Mouse (Mus musculus) liver, embryonic 14.5 days (tissue): ENCODE results near the gene Zbed5. TPM values are rescaled to one million over a fixed set of nuclear protein-coding genes. Genes with fewer than 3 reads are reported as not detected.

Source experiments
- ATAC-seq: fragments of 200-750 bp; cut with Nextera tagmentation; 2 replicates; pipeline ENCODE4 v1.8.0; 2017; ENCODE audit warnings: moderate number of reproducible peaks, mild to moderate bottlenecking, moderate library complexity; ENCODE audit not compliant: insufficient read depth
- DNase-seq, 3 experiments: peaks; one replicate each; pipeline ENCODE4 v3.0.0-alpha.2; 2012 to 2013; ENCODE audit warnings: low read depth in 3 of 3, low spot score in 3 of 3
- H3K27ac ChIP-seq: fragments of 300-500 bp; sonication (generic); 2 replicates; pipeline ENCODE4 v1.5.1; 2014; ENCODE audit warnings: moderate library complexity, mild to moderate bottlenecking, control low read depth, inconsistent platforms
- H3K27me3 ChIP-seq: fragments of 300-500 bp; sonication (generic); 2 replicates; pipeline ENCODE4 v1.6.1; 2014; ENCODE audit warnings: mild to moderate bottlenecking, low read length, moderate library complexity; ENCODE audit not compliant: control insufficient read depth, insufficient read depth
- H3K36me3 ChIP-seq: fragments of 300-500 bp; sonication (generic); replicated peaks from 2 replicates; pipeline ENCODE4 v1.6.1; 2014; ENCODE audit warnings: low read depth; ENCODE audit not compliant: control insufficient read depth, insufficient read depth
- H3K4me1 ChIP-seq, 2 experiments: fragments of 200-500 bp in 1 of 2; fragments of 300-500 bp in 1 of 2; sonication (generic) in 1 of 2; replicated peaks; 2 replicates each; pipeline ENCODE4 v1.6.1; 2012 to 2014; ENCODE audit warnings: antibody characterized with exemption in 1 of 2, inconsistent platforms in 1 of 2, low read length in 1 of 2; ENCODE audit not compliant: control insufficient read depth in 2 of 2, insufficient read depth in 2 of 2
- H3K4me2 ChIP-seq: fragments of 300-500 bp; sonication (generic); 2 replicates; pipeline ENCODE4 v1.6.1; 2014; ENCODE audit warnings: low read depth, mild to moderate bottlenecking, control low read depth, moderate library complexity
- H3K4me3 ChIP-seq, 2 experiments: fragments of 200-500 bp in 1 of 2; fragments of 300-500 bp in 1 of 2; sonication (generic) in 1 of 2; 2 replicates each; pipeline ENCODE4 v1.5.1; 2012 to 2014; ENCODE audit warnings: low read depth in 2 of 2, low read length in 2 of 2, mild to moderate bottlenecking in 2 of 2, control low read depth in 1 of 2, inconsistent platforms in 1 of 2, moderate library complexity in 1 of 2; ENCODE audit not compliant: insufficient read depth in 1 of 2
- H3K9ac ChIP-seq: fragments of 300-500 bp; sonication (generic); replicated peaks from 2 replicates; pipeline ENCODE4 v1.6.1; 2014; ENCODE audit warnings: mild to moderate bottlenecking, control low read depth, moderate library complexity
- H3K9me3 ChIP-seq: fragments of 300-500 bp; sonication (generic); 2 replicates; pipeline ENCODE4 v1.6.1; 2016; ENCODE audit warnings: low read length, mixed read lengths; ENCODE audit not compliant: control insufficient read depth
- CTCF ChIP-seq: IDR thresholded peaks from 2 replicates; pipeline ENCODE4 v1.5.1; 2016; ENCODE audit warnings: antibody characterized with exemption, low read depth, control low read depth
- EP300 ChIP-seq: IDR thresholded peaks from 2 replicates; pipeline ENCODE4 v1.6.1; 2016; ENCODE audit warnings: antibody characterized with exemption, low read depth
- WGBS: fragments of 180-500 bp; shearing (Covaris S2); extraction: QIAGEN DNeasy Blood & Tissue Kit; methylation state at CpG from one replicate; pipeline ENCODE4 v1.1.7; 2014; ENCODE audit not compliant: insufficient replicate concordance; 5-methylcytosine and 5-hydroxymethylcytosine counted together
- polyA plus RNA-seq, 2 experiments: library from polyadenylated mRNA; depleted of rRNA in 1 of 2; stranded (reverse) in 1 of 2; unstranded in 1 of 2; fragments of >200 nt; fragmentation: Nextera tagmentation in 1 of 2; extraction: Ambion mirVana in 1 of 2; gene quantifications; 2 replicates each; pipeline versions ENCODE4 v1.2.1 to v1.2.3; 2012 to 2014

Zbed5 gene
- polyA plus RNA-seq, 2 experiments: 0.67 to 0.70 TPM

DNA sequence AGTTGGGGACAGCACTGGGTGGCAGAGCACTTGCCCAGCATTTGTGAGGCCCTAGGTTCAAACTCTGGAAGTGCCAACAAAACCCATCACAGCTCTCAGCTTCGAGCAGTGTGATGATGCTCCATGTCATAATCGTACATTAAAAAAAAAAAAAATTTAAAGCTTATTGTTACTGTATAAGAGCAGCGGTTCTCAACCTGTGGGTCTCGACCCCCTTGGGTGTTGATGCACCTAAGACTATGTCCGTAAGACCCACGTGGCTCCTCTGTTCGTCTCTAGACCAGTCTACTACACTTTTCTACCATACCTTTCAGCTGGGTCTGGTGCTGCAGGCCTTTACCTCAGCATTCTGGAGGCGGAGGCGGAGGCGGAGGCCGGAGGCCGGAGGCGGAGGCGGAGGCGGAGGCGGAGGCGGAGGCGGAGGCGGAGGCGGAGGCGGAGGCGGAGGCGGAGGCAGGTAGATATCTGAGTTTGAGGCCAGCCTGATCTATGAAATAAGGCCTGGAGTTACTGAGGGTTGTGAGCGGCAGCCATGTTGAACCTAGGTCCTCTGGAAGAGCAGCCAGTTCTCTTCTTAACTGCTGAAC lies 22.6 kb downstream of the Zbed5 start:
- H3K9me3 ChIP-seq: no peaks in the 10 kb centered on the region
- no peak overlapping the region for H3K9ac ChIP-seq
- 80% methylated on average over 24 of the region's 24 CpGs for WGBS
- no peak overlapping the region for H3K27ac ChIP-seq
- peak in 1 of 3 experiments; percentile 37 for DNase-seq
- peaks cover 0 to 4% of the 10 kb centered on the region in 2 experiments; a peak in 1 of 4 replicates for H3K4me1 ChIP-seq
- no peak for TF ChIP-seq CTCF
- no peak for TF ChIP-seq EP300
- H3K36me3 ChIP-seq: no peaks in the 10 kb centered on the region
- peak; percentile 56; the same call in 1 of the 2 replicates for ATAC-seq
- no peak overlapping the region for H3K4me2 ChIP-seq
- H3K27me3 ChIP-seq: no peaks in the 10 kb centered on the region
- H3K4me3 ChIP-seq: no peak overlapping the region

GRCm38 (mm10) chr5:129918752-129919151 lies 23.2 kb downstream of the Zbed5 start:
- TF ChIP-seq EP300 (no peak), CTCF (no peak)
- Histone ChIP-seq H3K4me1 (peaks cover 0 to 4% of the 10 kb centered on the region in 2 experiments; a peak in 1 of 4 replicates), H3K9ac (no peak overlapping the region), H3K27ac (no peak overlapping the region), H3K4me3 (no peak overlapping the region), H3K4me2 (no peak overlapping the region), H3K9me3 (no peaks in the 10 kb centered on the region), H3K36me3 (no peaks in the 10 kb centered on the region), H3K27me3 (no peaks in the 10 kb centered on the region)
- peak; percentile 30; the same call in 1 of the 2 replicates for ATAC-seq
- 71% methylated on average over 9 of the region's 9 CpGs for WGBS
- no peak for DNase-seq

GRCm38 (mm10) chr5:129919320-129919719 lies 23.8 kb downstream of the Zbed5 start:
- Histone ChIP-seq H3K27me3 (no peaks in the 10 kb centered on the region), H3K36me3 (no peaks in the 10 kb centered on the region), H3K4me3 (no peak overlapping the region), H3K9me3 (no peaks in the 10 kb centered on the region), H3K4me2 (no peak overlapping the region), H3K27ac (no peak overlapping the region), H3K9ac (no peak overlapping the region), H3K4me1 (peaks cover 0 to 4% of the 10 kb centered on the region in 2 experiments; a peak in 1 of 4 replicates)
- TF ChIP-seq EP300 (no peak), CTCF (no peak)
- DNase-seq (no peak), ATAC-seq (no peak)
- 71% methylated on average over 8 of the region's 8 CpGs for WGBS

- Histone ChIP-seq H3K4me2 (no peak overlapping the region), H3K36me3 (no peaks in the 10 kb centered on the region), H3K4me3 (no peak overlapping the region), H3K9me3 (no peaks in the 10 kb centered on the region), H3K27ac (no peak overlapping the region), H3K27me3 (no peaks in the 10 kb centered on the region), H3K4me1 (peaks cover 0 to 4% of the 10 kb centered on the region in 2 experiments; a peak in 1 of 4 replicates), H3K9ac (no peak overlapping the region)
- DNase-seq (no peak), ATAC-seq (no peak)
- TF ChIP-seq CTCF: peak; percentile 23; the same call in 1 of the 2 replicates
- no peak for TF ChIP-seq EP300
- 90% methylated on average over 4 of the region's 4 CpGs for WGBS
Observed at GRCm38 (mm10) chr5:129921972-129922371, 26.4 kb downstream of the Zbed5 start.

DNA sequence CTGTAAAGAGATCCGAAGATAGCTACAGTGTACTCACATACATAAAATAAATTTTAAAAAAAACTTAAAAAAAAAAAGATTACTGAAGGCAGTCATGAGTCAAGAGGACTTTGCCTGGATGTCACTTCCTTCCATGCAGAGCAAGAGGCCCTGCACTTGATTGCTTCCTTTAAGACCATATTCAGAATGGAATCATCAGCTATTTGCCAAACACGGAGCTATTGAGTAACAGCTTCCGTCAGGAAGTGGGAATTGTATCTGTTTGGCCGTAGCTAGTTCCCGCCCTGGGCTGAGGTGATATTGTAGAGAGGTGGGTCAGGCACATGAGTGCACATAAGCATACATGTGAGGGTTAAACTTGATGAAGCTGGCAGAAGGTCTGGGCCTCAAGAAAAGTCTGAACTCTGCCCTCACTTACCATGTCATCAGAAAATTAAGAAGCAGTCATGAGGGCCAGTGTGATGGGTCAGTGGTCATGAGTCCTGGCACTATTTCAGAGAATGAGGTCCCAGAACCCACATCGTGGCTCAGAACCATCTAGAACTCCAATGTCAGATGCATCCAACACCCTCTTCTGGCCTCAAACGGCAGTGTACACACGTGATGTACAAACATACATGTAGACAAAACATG lies 29.4 kb downstream of the Zbed5 start:
- ATAC-seq: no peak

More for the DNA sequence above, 29.4 kb downstream of the Zbed5 start:
- Histone ChIP-seq H3K27me3 (no peaks in the 10 kb centered on the region), H3K4me3 (no peak overlapping the region), H3K9ac (no peak overlapping the region), H3K4me1 (peaks cover 0 to under 1% of the 10 kb centered on the region in 2 experiments; a peak in 2 of 4 replicates), H3K4me2 (no peak overlapping the region), H3K9me3 (no peaks in the 10 kb centered on the region), H3K36me3 (no peaks in the 10 kb centered on the region), H3K27ac (no peak overlapping the region)
- TF ChIP-seq CTCF: no peak
- TF ChIP-seq EP300: no peak
- no peak for DNase-seq
- 59% methylated on average over 8 of the region's 8 CpGs for WGBS
